Mouse (Mus musculus): ENCODE measurements at regions not wholly inside any gene's neighbourhood (a gene's known extent, or its start where the extent isn't known, plus 50 kb on each side); places are given as distances from the start of the nearest gene placed in this dataset.

- TF ChIP-seq POLR2A (IDR thresholded peaks at IDR 0.05; ENCODE audit: insufficient read length, low read depth) (no peak), SRF (IDR thresholded peaks at IDR 0.05; ENCODE audit: control insufficient read depth, insufficient read length, low read depth) (no peak), MAX (IDR thresholded peaks at IDR 0.05; ENCODE audit: low read depth) (no peak)
Observed at GRCm38 (mm10) chr12:9401956-9402355, 168.0 kb upstream of the Osr1 start.
